Mouse (Mus musculus) splenic B cell, adult 2 months (primary cell): Measurements from ENCODE around the gene Msl1.

Source experiments
- DNase-seq: peaks from one replicate; pipeline ENCODE4 v3.0.0-alpha.2; 2011; ENCODE audit warnings: low read depth, low spot score
- H3K27me3 ChIP-seq: 2 replicates; pipeline ENCODE4 v1.6.1; 2012; ENCODE audit warnings: mild to moderate bottlenecking, low read length, moderate library complexity, mixed read lengths; ENCODE audit not compliant: control insufficient read depth, poor library complexity, insufficient read depth, severe bottlenecking
- H3K36me3 ChIP-seq: 2 replicates; pipeline ENCODE4 v1.6.1; 2012; ENCODE audit warnings: mild to moderate bottlenecking, low read length, moderate library complexity, mixed read lengths; ENCODE audit not compliant: control insufficient read depth, poor library complexity, insufficient read depth, severe bottlenecking

Gene Msl1

DNA sequence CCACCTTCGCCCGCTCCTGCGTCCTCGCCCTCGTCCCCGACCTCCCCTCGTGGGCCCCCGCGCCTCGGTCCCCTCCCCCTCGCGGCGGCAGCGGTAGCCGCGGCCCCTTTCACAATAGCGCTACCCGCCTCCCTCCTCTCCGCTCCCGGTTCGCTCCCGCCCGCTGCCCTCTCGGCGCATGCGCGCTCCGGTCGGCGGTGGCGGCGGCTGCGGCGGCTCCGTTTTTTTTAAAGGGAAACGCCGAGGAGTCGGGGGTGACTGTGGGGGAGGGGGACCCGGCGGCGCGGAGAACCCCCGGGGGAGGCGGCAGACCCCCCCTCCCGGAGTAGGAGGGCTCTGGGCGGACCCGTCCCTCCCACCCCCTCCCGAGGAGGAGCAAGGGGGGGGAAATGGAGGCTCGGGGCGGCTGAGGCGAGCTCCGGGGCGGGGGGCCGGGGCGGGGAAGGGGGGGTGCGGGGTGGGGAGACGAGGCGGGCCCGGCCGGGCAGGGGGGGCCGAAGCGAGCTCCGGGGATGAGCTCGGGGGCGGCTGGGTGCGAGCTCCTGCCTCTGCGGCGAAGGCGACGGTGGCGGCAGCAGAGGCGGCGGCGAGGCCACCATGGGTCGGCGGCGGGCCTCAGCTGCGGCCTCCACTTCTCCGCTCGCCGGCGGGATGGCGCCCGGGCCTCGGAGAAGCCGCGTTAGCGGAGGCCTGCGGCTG is at the start of gene Msl1:
Gene Msl1 (plus strand): TSS at position 502 of the 699 bp plus-strand sequence.
- no peaks in the 10 kb centered on the region for H3K27me3 ChIP-seq
- DNase-seq: peak; percentile 87

DNA sequence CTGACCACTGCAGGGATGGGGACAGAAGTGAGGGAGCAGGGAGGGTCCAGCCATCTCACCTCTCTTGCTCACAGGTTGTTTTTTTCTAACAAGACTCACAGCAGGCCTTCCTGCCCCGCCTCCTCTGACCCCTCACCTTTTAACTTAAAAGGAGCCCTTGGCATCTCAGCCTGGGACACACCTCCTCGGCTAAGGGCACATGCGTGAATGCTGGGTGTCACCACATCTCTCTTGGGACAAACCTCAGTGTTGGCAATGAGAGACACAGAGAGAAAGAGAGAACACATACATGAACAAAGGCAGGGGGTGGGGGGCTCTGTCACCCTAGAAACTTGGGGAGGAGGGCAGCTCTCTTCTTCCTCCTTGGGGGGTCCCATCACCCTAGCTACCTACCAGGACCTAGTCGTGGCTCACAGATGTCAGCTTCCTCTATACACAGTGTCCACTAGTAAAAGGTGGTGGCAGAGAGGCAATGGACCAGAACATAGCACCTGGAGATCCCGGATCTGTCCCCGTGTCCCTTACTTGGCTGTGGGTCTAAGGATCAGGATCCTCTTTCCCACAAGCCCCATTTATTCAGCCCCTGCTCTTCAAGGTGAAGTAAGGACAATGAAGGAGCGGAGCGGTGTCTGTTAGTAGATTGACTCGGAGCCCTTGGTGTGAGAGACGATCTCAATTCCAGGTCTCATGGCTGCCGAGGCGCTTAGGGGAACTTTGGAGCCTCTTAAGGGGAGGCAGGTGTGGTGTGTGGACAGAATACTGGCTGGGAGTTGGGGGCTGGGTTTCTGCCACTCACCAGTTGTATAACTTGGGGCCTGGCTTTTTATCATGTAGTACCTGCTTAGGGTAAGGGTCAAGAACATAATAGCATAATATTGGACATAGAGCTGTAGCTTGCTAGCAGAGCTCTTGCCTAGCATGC is 49.1 kb upstream of the Msl1 start:
- H3K27me3 ChIP-seq: no peaks in the 10 kb centered on the region
- no peaks in the 10 kb centered on the region for H3K36me3 ChIP-seq
- DNase-seq: peak; percentile 46

More for the DNA sequence above, at the start of gene Msl1:
- H3K36me3 ChIP-seq: 0 out of 2 replicates have a peak, but pooled peaks cover under 1% of the 10 kb centered on the region

DNA sequence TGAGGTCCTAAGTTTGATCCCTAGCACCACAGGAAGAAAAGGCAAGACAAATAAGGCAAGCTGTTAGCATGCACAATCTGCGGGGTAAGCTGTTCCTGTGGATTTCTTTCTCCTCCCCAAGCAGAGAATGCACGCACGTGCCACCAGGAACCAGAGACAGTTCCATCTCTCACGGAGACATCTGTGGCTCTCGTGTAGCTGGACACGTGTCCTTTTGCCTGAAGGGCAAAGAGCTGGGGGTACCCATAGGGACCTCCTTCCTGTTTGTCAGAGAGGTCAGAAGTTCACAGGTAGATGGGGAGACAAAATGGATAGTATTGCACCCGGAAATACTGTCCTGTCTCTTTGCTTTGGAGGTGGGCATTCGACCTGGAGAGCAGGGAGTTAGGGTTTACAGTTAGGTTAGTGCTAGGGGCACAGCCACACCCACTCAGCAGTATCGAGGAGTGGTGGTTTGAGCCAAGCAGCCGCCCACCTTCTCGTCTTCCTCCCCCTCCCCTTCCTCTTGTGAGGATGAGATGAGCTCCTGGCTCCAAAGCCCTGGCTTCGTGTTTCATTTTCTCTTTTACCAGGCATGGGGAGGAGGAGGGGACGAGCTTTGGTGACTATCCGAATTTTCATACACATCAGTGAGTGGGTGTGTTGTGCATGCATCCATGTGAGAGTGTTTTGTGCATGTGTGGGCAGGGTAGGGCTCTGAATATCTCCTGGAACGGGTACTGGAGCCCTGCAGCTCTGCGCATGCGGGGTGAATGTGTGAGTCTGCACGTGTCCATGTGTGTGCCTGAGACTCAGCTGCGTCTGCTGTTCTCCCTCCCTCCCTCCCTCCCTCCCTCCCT is 48.2 kb upstream of the Msl1 start:
- Histone ChIP-seq H3K36me3 (no peaks in the 10 kb centered on the region), H3K27me3 (no peaks in the 10 kb centered on the region)
- DNase-seq: peak; percentile 70

DNA sequence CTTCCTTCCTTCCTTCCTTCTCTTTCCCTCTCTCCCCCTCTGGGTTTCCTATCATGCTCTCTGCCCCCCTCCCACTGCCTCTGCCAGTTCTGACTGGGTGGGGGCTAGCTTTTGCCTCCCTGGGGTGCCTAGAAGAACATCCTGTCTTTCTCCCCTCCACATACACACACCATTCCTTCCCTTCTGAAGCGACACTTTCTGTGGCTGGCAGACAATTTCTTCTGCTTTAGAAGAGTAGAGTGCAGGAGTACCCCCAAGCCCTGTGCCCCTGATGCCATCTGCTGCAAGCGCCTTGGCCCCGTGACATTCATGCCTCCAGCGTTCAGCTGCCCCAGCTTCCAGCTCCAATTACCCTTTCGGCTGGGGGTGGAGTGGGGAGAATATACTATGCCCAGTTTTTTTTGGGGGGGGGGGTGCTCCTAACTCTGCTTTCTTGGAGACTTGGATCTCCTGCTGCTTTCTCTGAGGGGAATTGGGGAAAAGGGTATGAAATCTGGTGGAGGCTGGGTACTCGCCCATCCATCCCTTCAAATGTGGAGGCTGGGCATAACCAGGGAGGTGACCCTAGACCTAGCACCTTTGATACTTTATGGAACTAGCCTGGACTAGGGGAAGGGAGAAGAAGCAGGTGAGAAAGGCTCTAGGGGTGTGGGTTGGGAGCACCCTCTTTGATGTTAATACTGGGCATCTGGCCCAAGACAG is 47.4 kb upstream of the Msl1 start:
- no peak for DNase-seq
- Histone ChIP-seq H3K36me3 (no peaks in the 10 kb centered on the region), H3K27me3 (no peaks in the 10 kb centered on the region)

DNA sequence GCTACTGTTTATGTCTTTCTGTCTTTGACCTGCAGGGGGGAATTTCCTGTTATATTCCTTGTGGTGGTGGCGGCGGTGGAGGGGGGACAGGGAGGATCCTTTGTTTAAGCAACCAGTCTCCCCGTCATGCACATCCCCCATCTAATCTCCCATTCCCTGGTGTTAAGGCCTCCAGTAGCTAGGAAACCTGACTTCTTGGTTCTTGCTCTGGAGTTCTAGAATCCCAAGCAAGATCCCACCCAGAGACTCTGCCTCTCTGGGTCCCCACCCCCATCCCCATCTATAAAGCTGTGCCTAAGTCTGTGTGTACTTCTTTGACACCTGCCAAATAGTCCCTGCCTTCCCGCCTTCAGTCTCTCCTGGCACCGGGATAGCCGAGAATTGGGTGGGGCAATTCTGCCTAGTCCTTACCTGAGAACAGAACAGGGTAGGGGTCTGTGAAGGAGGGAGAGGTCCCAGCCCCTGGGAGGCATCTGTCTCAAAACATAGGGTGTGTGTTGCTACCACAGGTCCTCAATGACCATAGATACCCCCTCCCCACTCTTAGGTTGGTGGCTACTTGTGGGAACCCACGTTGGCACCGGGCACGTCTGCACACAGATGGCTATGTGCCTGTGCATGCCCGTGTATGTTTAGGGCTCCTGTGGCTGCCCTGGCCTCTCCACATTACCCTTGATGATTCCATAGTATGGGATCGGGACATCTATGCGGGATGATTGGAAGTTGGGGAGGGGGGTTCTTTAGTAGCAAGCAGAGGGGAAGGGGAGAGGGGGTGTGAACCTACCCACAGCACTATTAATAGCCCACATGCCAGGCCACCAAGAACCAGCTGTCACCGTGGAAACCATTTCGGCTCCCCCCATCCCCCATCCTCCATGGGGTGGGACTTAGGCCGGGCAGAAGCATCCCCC is 46.6 kb upstream of the Msl1 start:
- no peaks in the 10 kb centered on the region for H3K36me3 ChIP-seq
- DNase-seq: no peak
- H3K27me3 ChIP-seq: no peaks in the 10 kb centered on the region

DNA sequence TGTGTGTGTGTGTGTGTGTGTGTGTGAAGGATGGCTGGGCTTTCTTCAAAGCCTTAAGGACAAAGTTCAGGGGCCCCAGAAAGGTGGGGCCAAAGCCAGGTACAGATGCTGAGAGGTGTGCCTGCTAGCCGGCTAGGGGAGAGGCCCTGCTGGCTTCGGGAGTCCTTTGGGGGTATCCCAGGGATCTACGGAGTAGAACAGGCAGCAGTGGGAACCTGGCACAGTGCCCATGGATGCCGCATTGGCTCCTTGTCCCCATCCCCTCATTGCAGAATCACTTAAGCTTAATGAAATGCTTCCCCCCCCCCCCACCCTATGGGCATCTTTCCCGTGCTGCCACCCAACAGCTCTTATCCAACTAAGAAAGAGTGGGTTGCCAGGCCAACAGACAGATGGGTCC is 45.6 kb upstream of the Msl1 start:
- Histone ChIP-seq H3K27me3 (no peaks in the 10 kb centered on the region), H3K36me3 (no peaks in the 10 kb centered on the region)
- no peak for DNase-seq

DNA sequence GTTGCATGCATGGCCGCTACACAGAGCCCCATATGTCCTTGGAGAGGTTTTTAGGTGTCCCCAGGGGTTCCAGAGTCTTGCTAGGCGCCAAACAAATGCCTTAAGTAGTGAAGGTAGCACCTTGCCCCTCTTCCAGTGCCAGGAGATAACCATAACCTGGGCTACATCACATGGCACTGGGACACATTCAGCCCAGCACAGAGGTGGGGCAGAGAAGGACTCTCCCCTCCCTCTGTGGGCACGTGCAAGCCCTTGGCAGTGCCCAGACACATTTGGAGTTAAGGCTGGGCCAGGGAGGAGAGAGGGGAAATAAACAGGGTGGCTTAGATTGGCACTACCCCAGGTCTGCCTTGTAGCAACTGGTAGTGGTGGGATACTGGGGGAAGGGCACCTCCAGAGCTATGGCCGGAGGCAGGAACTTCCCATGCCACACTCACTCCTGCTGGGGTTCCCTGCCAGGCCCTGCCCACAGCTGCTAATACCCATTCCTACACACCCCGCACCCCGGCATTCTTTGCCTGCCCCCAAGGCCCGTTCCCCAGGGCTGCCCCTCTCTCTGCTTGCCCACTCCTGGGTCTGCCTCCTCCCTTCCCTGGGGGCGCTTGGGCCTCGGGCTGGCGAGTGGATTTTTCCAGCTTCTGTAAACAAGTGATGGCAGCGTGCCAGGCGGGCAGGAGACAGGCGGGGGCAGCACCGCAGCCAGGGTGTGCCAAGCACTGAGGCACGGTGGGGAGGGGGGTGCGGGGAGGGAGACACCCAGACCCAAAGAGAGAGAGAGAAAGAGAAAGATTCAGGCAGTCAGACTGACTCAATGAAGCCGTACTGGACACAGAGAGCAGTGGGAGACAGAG is 44.7 kb upstream of the Msl1 start:
- Histone ChIP-seq H3K27me3 (no peaks in the 10 kb centered on the region), H3K36me3 (no peaks in the 10 kb centered on the region)
- DNase-seq: no peak

DNA sequence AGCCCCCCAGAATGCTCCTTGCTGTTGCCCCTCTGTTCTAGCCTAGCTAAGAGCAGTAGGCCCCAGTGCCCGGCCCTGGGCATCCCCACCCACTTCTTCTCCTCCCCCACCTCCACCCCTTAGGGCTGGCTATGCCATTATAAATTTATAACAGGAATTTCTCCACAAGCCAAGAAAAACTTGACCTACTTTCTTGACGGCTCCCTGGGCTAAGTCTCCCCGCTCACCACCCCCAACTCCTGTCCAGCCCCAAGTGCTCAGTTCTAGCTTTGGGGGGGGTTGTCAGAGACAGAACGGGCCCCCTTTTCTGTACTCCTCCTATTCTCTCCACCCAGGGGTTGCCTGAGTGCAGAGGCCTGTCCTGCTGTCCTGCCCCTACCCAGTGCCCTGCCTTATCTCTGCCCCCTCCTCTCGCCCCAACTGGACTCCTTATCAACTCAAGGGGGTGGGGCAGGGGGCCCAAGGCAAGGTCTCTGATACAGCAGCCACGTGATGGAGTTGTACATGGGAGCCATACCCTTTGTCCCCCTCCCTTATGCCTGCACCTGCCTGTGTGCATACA is 44.0 kb upstream of the Msl1 start:
- no peaks in the 10 kb centered on the region for H3K36me3 ChIP-seq
- no peaks in the 10 kb centered on the region for H3K27me3 ChIP-seq
- DNase-seq: no peak

DNA sequence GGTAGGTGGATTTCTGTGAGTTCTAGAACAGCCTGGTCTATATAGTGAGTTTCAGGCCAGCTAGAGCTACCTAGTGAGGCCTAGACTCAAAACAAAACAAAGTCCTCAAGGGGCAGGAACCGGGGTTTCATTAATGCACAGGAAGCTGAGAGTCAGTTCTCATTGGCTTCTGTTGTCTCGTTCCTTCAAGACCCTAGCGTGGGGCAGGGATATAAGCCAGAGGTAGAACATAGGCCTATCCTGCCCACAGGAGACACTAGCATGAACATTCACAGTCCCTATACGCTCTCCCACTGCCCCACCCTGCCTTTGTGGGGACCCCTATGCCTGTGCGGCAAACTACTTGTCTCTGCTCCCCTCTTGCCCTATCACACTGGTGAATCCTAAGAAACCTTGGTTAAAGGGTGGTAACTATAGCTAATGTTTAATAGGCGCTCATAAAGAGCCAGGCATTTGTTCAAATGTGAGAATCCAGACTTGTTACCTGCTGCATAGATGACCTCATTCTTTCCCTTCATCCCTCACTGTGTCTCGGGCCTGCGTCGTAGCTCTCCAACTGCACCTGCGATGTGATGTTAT is 42.7 kb upstream of the Msl1 start:
- no peaks in the 10 kb centered on the region for H3K36me3 ChIP-seq
- no peak for DNase-seq
- H3K27me3 ChIP-seq: no peaks in the 10 kb centered on the region

DNA sequence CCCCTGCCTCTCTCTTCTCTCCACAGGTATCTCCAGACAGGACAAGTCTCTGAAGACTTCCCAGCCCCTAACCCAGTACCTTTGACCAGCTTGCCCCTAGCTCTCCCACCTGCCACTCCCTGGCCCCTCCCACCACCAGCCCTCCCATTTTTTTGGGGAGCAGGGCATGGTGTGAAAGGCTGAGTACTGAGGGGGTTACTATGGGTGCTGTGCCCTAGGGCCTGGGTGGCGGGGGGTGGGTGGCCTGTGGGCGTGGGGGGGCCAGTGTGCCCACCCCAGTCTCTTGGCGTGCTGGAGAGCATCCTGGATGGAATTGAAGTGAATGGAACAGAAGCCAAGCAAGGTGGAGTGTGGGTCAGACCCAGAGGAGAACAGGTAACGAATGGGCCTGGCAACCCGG is 42.1 kb upstream of the Msl1 start:
- Histone ChIP-seq H3K36me3 (no peaks in the 10 kb centered on the region), H3K27me3 (no peaks in the 10 kb centered on the region)
- no peak for DNase-seq

DNA sequence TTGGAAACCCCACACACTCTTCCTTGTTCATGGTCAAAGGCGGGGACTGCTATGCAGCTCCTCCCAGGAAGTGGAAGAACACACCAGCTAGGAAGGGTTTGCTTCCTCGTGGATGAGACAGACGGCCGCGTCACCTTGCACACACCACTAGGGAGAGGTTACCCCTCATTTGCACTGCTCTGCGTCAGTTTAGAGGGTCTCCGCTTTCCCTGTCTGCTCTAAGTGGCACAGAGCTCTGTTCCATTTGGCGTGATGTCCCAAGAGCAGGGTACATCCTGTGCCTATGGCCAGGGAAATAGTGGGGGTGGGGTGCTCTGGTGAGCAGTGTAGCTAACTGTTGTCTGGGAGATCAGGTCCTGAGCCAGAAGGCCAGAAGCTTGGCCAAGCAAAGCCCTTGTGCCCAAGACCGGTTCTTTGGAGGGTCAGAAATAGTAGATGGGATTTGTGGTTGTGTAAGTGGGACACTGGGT is 41.1 kb upstream of the Msl1 start:
- no peaks in the 10 kb centered on the region for H3K36me3 ChIP-seq
- DNase-seq: no peak

DNA sequence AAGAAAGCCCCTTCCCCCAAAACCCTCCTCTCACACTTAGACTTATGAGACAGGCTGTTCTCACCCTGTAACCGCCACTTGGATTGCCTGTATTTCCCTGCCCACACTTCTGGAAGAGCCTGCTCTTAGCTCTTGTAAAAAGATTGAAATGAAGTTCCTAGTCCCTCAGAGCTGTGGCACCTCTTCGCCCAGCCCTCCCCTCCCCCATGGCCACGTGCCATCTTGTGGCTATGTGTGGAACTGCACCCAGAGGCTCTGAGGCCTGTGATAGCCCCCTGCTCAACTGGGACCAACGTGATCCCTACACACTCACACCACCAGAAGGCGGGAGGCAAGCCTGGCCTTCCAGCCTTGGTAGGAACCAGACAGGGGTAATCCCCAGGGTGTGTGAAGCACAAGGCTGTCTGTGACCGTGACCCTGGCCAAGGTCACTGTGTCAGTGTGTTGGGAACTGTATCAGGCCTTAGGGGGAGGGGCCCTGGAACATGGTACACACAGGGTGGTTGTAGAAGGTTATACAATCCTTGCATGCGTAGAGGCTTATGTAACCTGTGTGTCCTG is 40.6 kb upstream of the Msl1 start:
- peak; percentile 87 for DNase-seq
- H3K27me3 ChIP-seq: no peaks in the 10 kb centered on the region
- H3K36me3 ChIP-seq: no peaks in the 10 kb centered on the region

More for the DNA sequence above, 41.1 kb upstream of the Msl1 start:
- no peaks in the 10 kb centered on the region for H3K27me3 ChIP-seq
